Mouse (Mus musculus): Measurements from ENCODE around the gene Zbtb46.

DNA sequence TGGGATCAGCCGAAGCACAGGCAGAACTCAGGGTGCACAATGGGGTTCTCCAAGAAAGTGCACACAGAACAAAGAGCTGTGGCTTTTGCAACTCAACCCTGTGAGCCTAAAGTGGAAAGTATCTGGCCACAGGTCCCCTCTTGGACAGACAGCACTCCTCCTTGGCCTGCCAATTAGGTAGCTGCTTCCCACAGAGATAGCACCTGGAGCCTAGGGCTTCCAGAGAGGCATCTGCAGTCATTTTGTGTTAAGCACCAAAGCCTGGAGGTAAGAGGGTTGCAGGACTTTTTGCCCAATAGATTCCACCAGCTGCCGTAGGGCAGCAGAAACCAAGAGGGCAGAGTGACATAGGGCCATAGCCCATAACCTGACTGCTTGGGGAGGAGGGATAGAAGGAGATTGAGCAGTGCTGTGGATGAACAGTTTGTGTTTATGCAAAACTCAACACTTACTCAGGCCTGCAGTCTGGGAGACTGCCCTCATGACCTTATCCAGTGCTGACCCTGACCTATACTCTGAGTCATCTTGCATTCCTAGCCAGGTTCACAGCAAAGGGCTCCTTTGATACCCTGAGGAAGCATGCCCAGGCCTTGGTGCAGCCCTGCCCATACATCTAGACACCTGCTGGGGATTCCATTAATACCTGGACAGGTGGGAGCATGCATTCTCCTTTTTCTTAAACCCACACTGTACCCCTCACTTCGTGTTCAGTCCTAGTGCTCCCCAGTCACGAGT, 68.9 kb downstream of the Zbtb46 start:
- TF ChIP-seq POLR2A (IDR thresholded peaks at IDR 0.05; ENCODE audit: borderline replicate concordance, extremely low read depth, insufficient read depth, insufficient read length, poor library complexity, severe bottlenecking) (no peak), CTCF (IDR thresholded peaks at IDR 0.05; ENCODE audit: borderline replicate concordance, extremely low read depth, insufficient read depth, insufficient read length) (no peak)
